Mouse (Mus musculus): Measurements from ENCODE around the gene Olfr1120. TPM values are rescaled to one million over a fixed set of nuclear protein-coding genes. Genes with fewer than 3 reads are reported as not detected.
"Not testable (repeated sequence)": the region's sequence is repeated elsewhere in the genome, so short reads cannot be mapped to it uniquely, and the experiment has no call there.

Gene Olfr1120
- polyA plus RNA-seq (2015; fragmentation: Nextera tagmentation; extraction: Ambion mirVana) = not detected in 2 replicates

- 60% methylated on average over 2 of the region's 2 CpGs for WGBS
Observed at GRCm38 (mm10) chr2:87354515-87354914, at the start of gene Olfr1120. Olfr1120 (plus strand) TSS chr2:87354815.

GRCm38 (mm10) chr2:87307281-87307680, 47.3 kb upstream of the Olfr1120 start, which contains the start of gene Olfr1118:
Olfr1118 (plus strand) TSS chr2:87307581.
- no peak for ATAC-seq
- Histone ChIP-seq H3K27ac (ENCODE audit: low read length) (no peak within 1 kb of the TSS), H3K27me3 (replicated peaks; ENCODE audit: control insufficient read depth, insufficient read depth, low read length) (no peaks in the 10 kb centered on the region), H3K9ac (replicated peaks; ENCODE audit: low read depth, low read length) (no peak within 1 kb of the TSS), H3K9me3 (ENCODE audit: control insufficient read depth, low read length) (no peaks in the 10 kb centered on the region), H3K4me1 (replicated peaks; ENCODE audit: control insufficient read depth, insufficient read depth, low read length) (no peaks in the 10 kb centered on the region), H3K4me2 (ENCODE audit: low read length) (no peak within 1 kb of the TSS), H3K36me3 (ENCODE audit: control insufficient read depth, insufficient read depth) (no peaks in the 10 kb centered on the region), H3K4me3 (replicated peaks; ENCODE audit: low read length) (no peak within 1 kb of the TSS)
- WGBS = 77% methylated on average over 1 of the region's 1 CpGs

More at GRCm38 (mm10) chr2:87354515-87354914, at the start of gene Olfr1120:
- no peak for ATAC-seq
- Histone ChIP-seq H3K9ac (replicated peaks; ENCODE audit: low read depth, low read length) (no peak within 1 kb of the TSS), H3K4me1 (replicated peaks; ENCODE audit: control insufficient read depth, insufficient read depth, low read length) (no peaks in the 10 kb centered on the region), H3K27ac (ENCODE audit: low read length) (no peak within 1 kb of the TSS), H3K27me3 (replicated peaks; ENCODE audit: control insufficient read depth, insufficient read depth, low read length) (no peaks in the 10 kb centered on the region), H3K36me3 (ENCODE audit: control insufficient read depth, insufficient read depth) (no peaks in the 10 kb centered on the region), H3K9me3 (ENCODE audit: control insufficient read depth, low read length) (no peaks in the 10 kb centered on the region), H3K4me2 (ENCODE audit: low read length) (no peak within 1 kb of the TSS), H3K4me3 (replicated peaks; ENCODE audit: low read length) (no peak within 1 kb of the TSS)

GRCm38 (mm10) chr2:87360121-87360520, 5.5 kb downstream of the Olfr1120 start:
- WGBS = 98% methylated on average over 2 of the region's 2 CpGs
- ATAC-seq; H3K36me3 ChIP-seq (ENCODE audit: control insufficient read depth, insufficient read depth); H3K9ac ChIP-seq (replicated peaks; ENCODE audit: low read depth, low read length); H3K27ac ChIP-seq (ENCODE audit: low read length); H3K4me3 ChIP-seq (replicated peaks; ENCODE audit: low read length); H3K9me3 ChIP-seq (ENCODE audit: control insufficient read depth, low read length); H3K27me3 ChIP-seq (replicated peaks; ENCODE audit: control insufficient read depth, insufficient read depth, low read length); H3K4me1 ChIP-seq (replicated peaks; ENCODE audit: control insufficient read depth, insufficient read depth, low read length); H3K4me2 ChIP-seq (ENCODE audit: low read length): not testable (repeated sequence)

- WGBS = 35% methylated on average over 1 of the region's 1 CpGs
- Histone ChIP-seq H3K27ac (ENCODE audit: low read length) (no peak within 1 kb of the TSS), H3K27me3 (replicated peaks; ENCODE audit: control insufficient read depth, insufficient read depth, low read length) (no peaks in the 10 kb centered on the region), H3K9ac (replicated peaks; ENCODE audit: low read depth, low read length) (no peak within 1 kb of the TSS), H3K4me1 (replicated peaks; ENCODE audit: control insufficient read depth, insufficient read depth, low read length) (no peaks in the 10 kb centered on the region), H3K4me2 (ENCODE audit: low read length) (no peak within 1 kb of the TSS), H3K4me3 (replicated peaks; ENCODE audit: low read length) (no peak within 1 kb of the TSS), H3K36me3 (ENCODE audit: control insufficient read depth, insufficient read depth) (no peaks in the 10 kb centered on the region), H3K9me3 (ENCODE audit: control insufficient read depth, low read length) (no peaks in the 10 kb centered on the region)
- no peak for ATAC-seq
Observed at GRCm38 (mm10) chr2:87369595-87369994, 15.0 kb downstream of the Olfr1120 start, which contains the start of gene Olfr1121. Olfr1121 (plus strand) TSS chr2:87369895.

- no peaks in the 10 kb centered on the region for H3K36me3 ChIP-seq (ENCODE audit: control insufficient read depth, insufficient read depth)
- no peak overlapping the region for H3K9ac ChIP-seq (replicated peaks; ENCODE audit: low read depth, low read length)
- no peaks in the 10 kb centered on the region for H3K9me3 ChIP-seq (ENCODE audit: control insufficient read depth, low read length)
- WGBS = 89% methylated on average over 4 of the region's 4 CpGs
- H3K27ac ChIP-seq (ENCODE audit: low read length) = no peak overlapping the region
- H3K4me1 ChIP-seq (replicated peaks; ENCODE audit: control insufficient read depth, insufficient read depth, low read length) = no peaks in the 10 kb centered on the region
- H3K4me2 ChIP-seq (ENCODE audit: low read length) = no peak overlapping the region
- H3K27me3 ChIP-seq (replicated peaks; ENCODE audit: control insufficient read depth, insufficient read depth, low read length) = no peaks in the 10 kb centered on the region
- ATAC-seq = no peak
- no peak overlapping the region for H3K4me3 ChIP-seq (replicated peaks; ENCODE audit: low read length)
Observed at GRCm38 (mm10) chr2:87371726-87372125, 17.1 kb downstream of the Olfr1120 start.

DNA sequence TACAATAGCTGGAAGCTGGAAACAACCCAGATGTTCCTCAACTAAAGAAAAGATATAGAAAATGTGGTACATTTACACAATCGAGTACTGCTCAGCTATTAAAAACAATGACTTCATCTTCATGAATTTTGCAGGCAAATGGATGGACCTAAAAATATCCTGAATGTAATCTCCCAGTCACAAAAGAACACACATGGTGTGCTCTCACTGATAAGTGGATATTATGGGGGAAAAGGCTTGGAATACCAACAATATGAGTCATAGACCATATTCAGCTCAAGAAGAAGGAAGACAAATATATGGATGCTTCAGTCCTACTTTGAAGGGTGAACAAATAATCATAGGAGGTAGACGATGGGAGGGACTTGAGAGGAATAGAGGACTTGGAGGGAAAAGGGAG, 29.3 kb downstream of the Olfr1120 start:
- WGBS = 87% methylated on average over 2 of the region's 2 CpGs
- Histone ChIP-seq H3K36me3 (ENCODE audit: control insufficient read depth, insufficient read depth) (no peaks in the 10 kb centered on the region), H3K4me3 (replicated peaks; ENCODE audit: low read length) (no peak overlapping the region), H3K4me2 (ENCODE audit: low read length) (no peak overlapping the region), H3K9ac (replicated peaks; ENCODE audit: low read depth, low read length) (no peak overlapping the region), H3K27me3 (replicated peaks; ENCODE audit: control insufficient read depth, insufficient read depth, low read length) (no peaks in the 10 kb centered on the region), H3K27ac (ENCODE audit: low read length) (no peak overlapping the region), H3K9me3 (ENCODE audit: control insufficient read depth, low read length) (no peaks in the 10 kb centered on the region), H3K4me1 (replicated peaks; ENCODE audit: control insufficient read depth, insufficient read depth, low read length) (no peaks in the 10 kb centered on the region)
- no peak for ATAC-seq

DNA sequence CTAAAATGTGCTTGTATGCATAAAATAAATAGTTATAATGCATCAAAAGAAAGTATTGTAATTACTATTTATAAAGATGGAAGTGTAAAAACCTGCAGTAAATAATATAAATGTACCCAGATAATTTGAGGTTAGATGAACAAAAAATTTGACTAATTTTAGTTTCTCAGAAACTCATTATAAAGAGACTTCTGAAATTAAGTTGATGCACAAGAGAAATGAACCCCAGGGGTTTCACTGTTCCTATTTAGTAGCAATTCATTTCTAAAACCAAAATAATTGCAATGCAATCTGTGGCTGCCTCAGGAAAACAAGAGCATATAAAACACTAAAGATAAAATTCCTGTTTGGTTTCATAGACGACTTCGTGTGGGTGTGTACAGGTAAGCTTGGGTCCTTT, 30.9 kb downstream of the Olfr1120 start, which contains the start of gene Olfr1122:
TSS of gene Olfr1122 (plus strand) at position 301 of the 400 bp plus-strand sequence.
- no peak within 1 kb of the TSS for H3K27ac ChIP-seq (ENCODE audit: low read length)
- no peaks in the 10 kb centered on the region for H3K27me3 ChIP-seq (replicated peaks; ENCODE audit: control insufficient read depth, insufficient read depth, low read length)
- WGBS = 91% methylated on average over 2 of the region's 2 CpGs
- H3K4me2 ChIP-seq (ENCODE audit: low read length) = no peak within 1 kb of the TSS
- H3K36me3 ChIP-seq (ENCODE audit: control insufficient read depth, insufficient read depth) = no peaks in the 10 kb centered on the region
- no peak for ATAC-seq
- H3K4me1 ChIP-seq (replicated peaks; ENCODE audit: control insufficient read depth, insufficient read depth, low read length) = no peaks in the 10 kb centered on the region
- no peaks in the 10 kb centered on the region for H3K9me3 ChIP-seq (ENCODE audit: control insufficient read depth, low read length)
- H3K9ac ChIP-seq (replicated peaks; ENCODE audit: low read depth, low read length) = no peak within 1 kb of the TSS
- H3K4me3 ChIP-seq (replicated peaks; ENCODE audit: low read length) = no peak within 1 kb of the TSS

DNA sequence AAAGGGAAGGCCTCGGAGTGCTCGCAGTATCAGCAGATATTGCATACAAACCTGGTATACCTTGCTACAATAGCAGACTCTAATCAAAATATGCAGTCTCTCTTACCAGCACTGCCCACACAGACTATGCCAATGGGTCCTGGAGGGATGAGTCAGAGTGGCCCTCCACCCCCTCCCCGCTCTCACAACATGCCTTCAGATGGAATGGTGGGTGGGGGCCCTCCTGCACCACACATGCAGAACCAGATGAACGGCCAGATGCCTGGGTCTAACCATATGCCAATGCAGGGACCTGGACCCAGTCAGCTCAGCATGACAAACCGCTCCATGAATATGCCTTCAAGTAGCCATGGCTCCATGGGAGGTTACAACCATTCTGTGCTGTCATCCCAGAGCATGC, 39.0 kb downstream of the Olfr1120 start:
- 90% methylated on average over 4 of the region's 5 CpGs for WGBS
- H3K9ac ChIP-seq (replicated peaks; ENCODE audit: low read depth, low read length) = not testable (repeated sequence)

GRCm38 (mm10) chr2:87394686-87395085, 40.1 kb downstream of the Olfr1120 start:
- not testable (repeated sequence) for H3K27ac ChIP-seq (ENCODE audit: low read length); H3K4me3 ChIP-seq (replicated peaks; ENCODE audit: low read length); H3K9ac ChIP-seq (replicated peaks; ENCODE audit: low read depth, low read length); H3K36me3 ChIP-seq (ENCODE audit: control insufficient read depth, insufficient read depth); ATAC-seq; H3K4me2 ChIP-seq (ENCODE audit: low read length); H3K9me3 ChIP-seq (ENCODE audit: control insufficient read depth, low read length); H3K4me1 ChIP-seq (replicated peaks; ENCODE audit: control insufficient read depth, insufficient read depth, low read length); H3K27me3 ChIP-seq (replicated peaks; ENCODE audit: control insufficient read depth, insufficient read depth, low read length)
- WGBS = 82% methylated on average over 7 of the region's 7 CpGs

More for the DNA sequence above, 39.0 kb downstream of the Olfr1120 start:
- not testable (repeated sequence) for H3K36me3 ChIP-seq (ENCODE audit: control insufficient read depth, insufficient read depth); H3K4me2 ChIP-seq (ENCODE audit: low read length); H3K27ac ChIP-seq (ENCODE audit: low read length); ATAC-seq; H3K4me1 ChIP-seq (replicated peaks; ENCODE audit: control insufficient read depth, insufficient read depth, low read length); H3K9me3 ChIP-seq (ENCODE audit: control insufficient read depth, low read length); H3K4me3 ChIP-seq (replicated peaks; ENCODE audit: low read length); H3K27me3 ChIP-seq (replicated peaks; ENCODE audit: control insufficient read depth, insufficient read depth, low read length)

All from forebrain, embryonic 16.5 days (tissue).